Mouse (Mus musculus) brain, embryonic 14.5 days (tissue): Measurements from ENCODE around the gene Kif24.

Source experiments
- CTCF ChIP-seq: fragments of 200-500 bp; IDR thresholded peaks from 2 replicates; pipeline ENCODE4 v1.5.1; 2012; ENCODE audit warnings: inconsistent platforms, mild to moderate bottlenecking, moderate library complexity, borderline replicate concordance; ENCODE audit not compliant: insufficient read depth, insufficient read length; ENCODE audit errors: extremely low read depth
- POLR2A ChIP-seq: fragments of 200-500 bp; IDR thresholded peaks from 2 replicates; pipeline ENCODE4 v1.6.1; 2012; ENCODE audit warnings: mild to moderate bottlenecking, inconsistent platforms, borderline replicate concordance; ENCODE audit not compliant: poor library complexity, insufficient read depth, insufficient read length, severe bottlenecking; ENCODE audit errors: extremely low read depth

- TF ChIP-seq POLR2A: no peak
- TF ChIP-seq CTCF: no peak
These were observed 78.2 kb downstream of the Kif24 start for GRCm38 (mm10) chr4:41386412-41386975.
